Mouse (Mus musculus) spleen, postnatal 4 days (tissue): ENCODE measurements at regions not wholly inside any gene's neighbourhood (a gene's known extent, or its start where the extent isn't known, plus 50 kb on each side); places are given as distances from the start of the nearest gene placed in this dataset.

ENCODE experiments used
- DNase-seq, 2 experiments: peaks; one replicate each; pipeline ENCODE4 v3.0.0; 2022; ENCODE audit warnings: low spot score in 2 of 2

DNA sequence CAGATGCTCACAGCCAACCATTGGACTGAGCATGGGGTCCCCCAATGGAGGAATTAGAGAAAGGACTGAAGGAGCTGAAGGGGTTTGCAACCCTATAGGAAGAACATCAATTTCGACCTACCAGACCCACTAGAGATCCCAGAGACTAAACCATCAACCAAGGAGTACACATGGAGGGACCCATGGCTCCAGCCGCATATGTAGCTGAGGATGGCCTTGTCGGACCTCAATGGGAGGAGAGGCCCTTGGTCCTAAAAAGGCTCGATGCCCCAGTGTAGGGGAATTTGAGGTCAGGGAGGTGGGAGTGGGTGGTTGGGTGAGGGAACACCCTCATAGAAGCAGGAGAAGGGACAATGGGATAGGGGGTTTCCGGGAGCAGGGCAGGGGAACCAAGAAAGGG lies 180.6 kb downstream of the Qdpr start:
- DNase-seq = no peak

GRCm38 (mm10) chr5:45266914-45267313 lies 183.1 kb downstream of the Qdpr start:
- no peak for DNase-seq

DNA sequence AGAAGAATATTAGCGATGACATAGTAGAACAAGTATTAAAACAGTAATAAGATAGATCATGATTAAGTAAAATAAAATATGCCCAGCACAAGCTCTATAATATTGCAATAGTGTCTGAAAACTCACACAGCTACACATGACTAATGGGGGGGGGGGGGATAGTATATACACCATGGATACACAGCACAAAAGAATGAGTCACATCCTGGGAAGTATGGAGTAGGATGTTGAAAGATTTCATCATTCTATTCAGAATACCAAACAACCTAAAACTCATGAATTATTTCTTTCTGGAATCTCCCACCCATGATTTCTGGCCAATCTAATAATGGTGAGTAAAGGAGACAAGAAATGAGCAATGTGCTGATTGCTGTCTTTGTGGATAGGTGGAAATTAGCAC lies 191.6 kb downstream of the Qdpr start:
- no peak for DNase-seq

- DNase-seq = no peak
Measured at GRCm38 (mm10) chr5:45256256-45256999, 193.6 kb downstream of the Qdpr start.

DNA sequence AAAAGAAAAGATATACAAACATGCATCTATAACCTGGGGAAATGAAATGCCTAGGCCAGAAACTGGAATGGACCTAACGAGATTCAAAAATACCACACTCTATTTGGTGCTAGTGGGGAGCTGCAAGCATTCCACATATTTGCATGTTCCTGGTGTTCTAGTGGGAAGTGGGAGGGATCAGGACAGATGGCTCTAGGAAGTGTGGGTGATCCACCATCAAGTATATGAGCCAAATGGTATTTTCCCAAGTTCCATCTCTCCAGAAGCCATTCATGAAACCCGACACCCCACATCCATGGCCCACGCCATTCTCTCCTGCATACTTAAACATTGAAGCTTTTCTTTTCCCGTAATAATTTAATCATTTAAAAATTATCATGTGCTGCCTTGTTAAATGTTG lies 218.2 kb downstream of the Qdpr start:
- no peak for DNase-seq

DNA sequence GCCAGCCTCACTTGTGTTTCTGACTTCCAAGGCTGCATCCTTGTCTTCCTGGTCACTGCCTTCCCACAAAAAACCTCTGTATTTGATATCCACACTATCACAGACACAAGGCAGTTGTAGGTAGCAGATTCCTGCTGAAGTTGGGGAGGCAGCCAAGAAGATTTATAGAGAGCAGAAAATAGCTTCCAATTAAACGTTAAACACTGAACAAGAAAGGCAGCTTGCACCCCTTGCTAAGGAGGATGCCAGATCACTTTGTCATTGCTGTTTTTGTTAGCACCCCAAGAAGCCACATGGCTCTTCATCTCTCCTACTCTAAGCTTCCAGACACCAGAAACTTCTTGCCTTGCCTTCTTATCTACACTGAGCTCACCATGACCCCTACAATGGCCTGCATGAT lies 219.9 kb downstream of the Qdpr start:
- no peak for DNase-seq

DNA sequence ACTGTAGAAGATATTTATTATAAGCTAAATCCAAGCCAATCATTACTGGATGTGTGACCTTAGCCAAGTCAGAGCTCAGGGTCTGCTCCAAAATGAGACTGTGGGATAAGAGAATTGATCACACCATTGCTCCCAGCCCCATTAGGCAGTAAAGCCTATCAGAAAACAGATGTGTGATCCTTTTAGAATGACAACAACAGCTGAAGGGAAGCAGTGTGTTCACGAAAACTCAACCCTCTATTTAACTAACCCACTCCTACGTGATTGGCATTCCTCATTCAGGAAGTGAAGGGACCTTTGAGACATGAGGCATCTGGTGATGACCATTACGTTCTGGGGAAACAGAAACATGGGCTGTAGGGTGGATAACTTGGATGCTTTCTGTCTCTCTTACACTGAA lies 220.6 kb downstream of the Qdpr start:
- no peak for DNase-seq

- no peak for DNase-seq
Measured at GRCm38 (mm10) chr5:45228226-45228927, 221.7 kb downstream of the Qdpr start.

GRCm38 (mm10) chr5:45220272-45220916 lies 229.6 kb downstream of the Qdpr start:
- no peak for DNase-seq

DNA sequence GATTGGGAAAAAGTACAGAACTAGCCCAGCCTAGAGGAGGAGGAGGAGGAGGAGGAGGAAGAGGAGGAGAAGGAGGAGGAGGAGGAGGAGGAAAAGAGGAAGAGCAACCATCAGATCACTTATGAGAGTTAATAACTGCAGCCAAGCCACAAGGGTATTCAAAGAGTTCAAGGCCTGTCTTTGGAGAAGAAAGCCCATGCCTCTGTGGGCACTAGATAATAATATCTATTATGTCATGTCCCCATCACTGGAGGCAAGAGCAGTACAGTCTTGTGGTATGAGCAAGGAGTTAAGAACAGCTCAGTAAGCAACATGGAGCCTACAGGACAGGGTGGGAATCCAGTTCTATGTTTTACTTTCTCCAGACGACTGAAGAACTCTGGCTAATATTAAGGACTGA lies 230.5 kb downstream of the Qdpr start:
- no peak for DNase-seq

- DNase-seq = no peak
Measured at GRCm38 (mm10) chr5:45219101-45219500, 230.9 kb downstream of the Qdpr start.

DNA sequence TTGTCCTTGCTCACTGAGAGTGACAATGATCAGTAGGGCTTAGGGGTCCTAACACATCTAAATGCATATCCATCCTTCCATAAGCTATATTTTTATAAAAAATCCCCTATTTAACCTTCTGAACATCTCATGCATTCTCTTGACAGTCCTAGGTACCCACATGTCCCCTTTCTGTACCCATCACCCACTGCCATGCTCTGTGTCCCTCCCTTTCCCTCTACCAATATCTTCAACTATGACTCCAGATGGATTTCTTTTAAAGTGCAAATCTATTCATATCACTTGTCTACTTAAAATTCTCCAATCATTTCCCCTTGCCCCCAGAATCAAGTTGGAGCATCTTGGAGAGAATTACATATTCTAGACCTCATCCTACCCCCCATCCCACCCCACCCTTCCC lies 235.6 kb downstream of the Qdpr start:
- DNase-seq = no peak

DNA sequence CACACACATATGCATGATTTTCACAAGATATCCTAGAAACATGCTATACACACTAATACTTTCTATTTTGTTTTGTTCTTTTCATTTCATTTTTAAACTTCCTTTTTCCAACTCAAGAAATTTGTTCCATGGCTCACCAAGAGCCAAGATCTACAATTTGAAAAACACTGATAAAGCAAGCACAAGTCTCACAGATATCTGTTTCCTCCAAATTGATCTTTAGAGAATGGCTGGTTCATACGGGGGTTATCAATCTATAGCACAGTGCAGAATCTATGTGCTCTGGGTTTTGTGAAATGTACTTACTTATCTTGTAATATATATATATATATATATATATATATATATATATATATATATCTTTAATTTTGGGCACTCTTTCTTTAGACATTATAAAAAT lies 251.6 kb downstream of the Qdpr start:
- DNase-seq = no peak

- no peak for DNase-seq
Measured at GRCm38 (mm10) chr5:45196159-45196558, 253.9 kb downstream of the Qdpr start.

GRCm38 (mm10) chr5:45192287-45192686 lies 257.7 kb downstream of the Qdpr start:
- no peak for DNase-seq

DNA sequence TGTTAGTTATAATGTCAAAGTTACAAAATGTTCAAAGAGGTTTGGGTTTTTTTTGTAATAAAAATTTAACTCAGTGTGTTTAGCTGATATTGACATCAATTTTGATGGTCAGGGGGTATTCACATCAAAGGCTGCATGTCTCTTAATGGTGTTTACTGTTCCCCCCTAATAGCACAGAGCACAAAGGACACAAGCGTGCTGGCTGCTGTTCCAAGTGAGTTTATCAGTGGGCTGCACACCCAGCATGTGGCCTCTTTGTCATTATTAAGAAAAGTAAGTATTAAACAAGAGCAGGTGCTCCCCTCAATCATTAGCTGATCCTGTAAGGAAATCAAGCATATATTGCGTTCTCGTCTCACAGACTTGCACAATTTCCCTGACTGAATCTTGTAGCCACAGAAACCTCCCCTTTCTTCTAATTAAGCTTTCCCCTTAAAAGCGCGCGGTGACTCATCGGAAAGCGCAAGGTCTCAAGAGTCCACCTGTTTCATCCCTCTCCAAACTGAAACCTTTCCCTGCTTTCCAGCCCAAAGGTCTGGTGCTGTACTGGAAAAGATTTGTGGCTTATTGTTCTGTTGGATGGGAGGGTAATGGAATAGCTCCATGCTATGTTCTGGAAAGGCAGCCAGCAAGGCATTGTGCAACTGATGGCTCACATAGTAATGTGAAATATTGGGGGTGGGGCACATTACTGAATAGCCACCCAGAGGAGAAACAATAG lies 276.8 kb downstream of the Qdpr start:
- no peak for DNase-seq

- DNase-seq = no peak
Measured at GRCm38 (mm10) chr5:45159194-45159593, 290.8 kb downstream of the Qdpr start.

GRCm38 (mm10) chr5:45154936-45155335 lies 295.1 kb downstream of the Qdpr start:
- no peak for DNase-seq

- DNase-seq = no peak
Measured at GRCm38 (mm10) chr5:45144186-45144585, 305.9 kb downstream of the Qdpr start.

DNA sequence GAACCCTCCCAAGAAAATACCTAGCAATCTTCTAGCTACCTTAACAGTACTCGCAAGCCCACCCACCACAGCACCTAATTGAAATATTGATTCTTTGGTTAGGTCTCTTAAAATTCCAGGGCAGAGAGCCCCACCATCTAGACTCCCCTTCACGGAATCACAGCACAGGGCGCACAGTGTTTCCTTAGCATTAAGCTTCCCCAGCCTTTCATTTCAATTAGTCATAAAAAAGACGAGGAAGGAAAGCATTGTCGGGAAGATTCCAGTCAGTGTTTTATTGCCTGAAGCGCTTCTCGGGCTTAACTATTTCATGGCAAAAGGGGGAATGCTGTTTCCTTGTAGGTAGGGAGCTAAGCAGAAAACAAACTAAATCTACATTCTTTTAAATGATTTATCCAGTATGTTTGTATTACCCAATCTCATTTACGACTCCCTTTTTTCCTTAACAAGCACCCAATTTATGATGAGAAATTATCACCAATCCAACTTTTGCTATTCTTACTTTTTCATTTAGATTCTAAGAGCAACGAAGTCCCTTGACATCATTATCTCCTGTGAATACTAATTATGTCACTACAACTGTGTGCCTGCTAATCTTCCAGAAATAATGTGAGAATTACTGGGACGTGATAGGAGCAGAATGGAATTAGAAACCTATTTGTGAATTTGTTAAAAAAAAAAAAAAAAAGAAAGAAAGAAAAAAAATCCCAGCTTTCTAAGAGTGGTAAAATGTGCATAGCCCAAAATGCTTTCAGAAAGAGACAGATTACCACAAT lies 312.6 kb downstream of the Qdpr start:
- no peak for DNase-seq

- no peak for DNase-seq
Measured at GRCm38 (mm10) chr5:45136696-45137095, 313.3 kb downstream of the Qdpr start.

GRCm38 (mm10) chr5:45127971-45128370 lies 322.1 kb downstream of the Qdpr start:
- no peak for DNase-seq
